Mouse (Mus musculus): ENCODE results near the gene Ttc7.

Gene Ttc7

GRCm38 (mm10) chr17:87315021-87315531 is 32.4 kb downstream of the Ttc7 start:
- peak; percentile 97 to 98 for DNase-seq

GRCm38 (mm10) chr17:87315891-87316763 is 33.4 kb downstream of the Ttc7 start:
- peak; percentile 51 to 57 for DNase-seq

DNA sequence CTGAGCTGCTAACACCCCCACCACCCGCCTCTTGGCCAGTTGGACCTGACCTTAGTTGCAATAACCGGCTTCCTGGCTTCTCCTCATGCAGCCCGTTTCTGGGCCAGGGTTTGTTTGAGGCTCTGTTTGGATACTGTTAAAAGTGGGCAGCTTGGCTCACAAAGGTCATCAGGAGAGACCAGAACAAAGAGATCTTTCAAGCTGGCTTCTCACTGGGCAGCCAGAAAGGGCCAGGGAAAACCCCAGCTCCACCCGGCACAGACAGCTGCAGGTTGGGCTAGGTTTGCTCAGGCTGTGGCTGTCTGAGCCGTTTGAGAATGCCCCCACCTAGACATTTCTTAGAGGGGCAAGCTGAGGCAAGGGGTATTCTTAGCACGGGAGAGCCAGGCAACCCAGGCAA is 34.6 kb downstream of the Ttc7 start:
- no peak for DNase-seq

- DNase-seq: peak; percentile 50 to 68
These were observed 35.3 kb downstream of the Ttc7 start for GRCm38 (mm10) chr17:87317947-87318346.

GRCm38 (mm10) chr17:87321673-87322072 is 39.0 kb downstream of the Ttc7 start:
- DNase-seq: no peak

- DNase-seq: no peak
These were observed 40.5 kb downstream of the Ttc7 start for GRCm38 (mm10) chr17:87323215-87323614.

GRCm38 (mm10) chr17:87325501-87325900 is 42.8 kb downstream of the Ttc7 start:
- peak; percentile 60 to 64 for DNase-seq

- peak in 1 of 2 experiments; percentile 30 for DNase-seq
These were observed 44.3 kb downstream of the Ttc7 start for GRCm38 (mm10) chr17:87326987-87327386.

GRCm38 (mm10) chr17:87327645-87328044 is 45.0 kb downstream of the Ttc7 start:
- no peak for DNase-seq

DNA sequence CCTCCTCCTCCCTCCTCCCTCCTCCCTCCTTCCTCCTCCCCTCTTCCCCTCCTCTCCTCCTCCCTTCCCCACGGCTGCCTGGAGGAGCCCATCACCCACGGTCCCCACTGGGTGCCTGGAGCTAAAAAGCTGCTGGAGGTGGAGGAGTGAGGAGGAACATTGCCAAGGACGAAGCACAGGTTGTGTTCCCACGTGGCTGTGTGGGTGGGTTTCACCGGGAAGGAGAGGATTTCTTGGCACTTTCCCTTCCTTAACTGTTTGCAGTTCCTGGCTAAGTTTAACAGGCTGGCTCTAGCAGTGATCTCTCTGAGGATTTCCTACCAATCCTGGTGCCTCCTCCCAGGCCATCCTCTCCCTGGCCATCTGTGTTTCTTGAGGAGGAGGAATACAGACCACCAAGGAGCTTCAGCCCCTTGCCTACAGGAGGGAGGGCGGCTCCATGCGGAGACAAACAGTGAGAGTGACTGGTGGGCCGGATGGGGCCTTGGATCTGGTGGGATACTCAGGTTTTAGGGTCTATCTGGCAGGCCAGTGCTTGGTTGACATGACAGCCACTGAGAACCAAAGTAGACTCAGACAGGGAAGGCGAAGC is 45.6 kb downstream of the Ttc7 start:
- no peak for DNase-seq

DNA sequence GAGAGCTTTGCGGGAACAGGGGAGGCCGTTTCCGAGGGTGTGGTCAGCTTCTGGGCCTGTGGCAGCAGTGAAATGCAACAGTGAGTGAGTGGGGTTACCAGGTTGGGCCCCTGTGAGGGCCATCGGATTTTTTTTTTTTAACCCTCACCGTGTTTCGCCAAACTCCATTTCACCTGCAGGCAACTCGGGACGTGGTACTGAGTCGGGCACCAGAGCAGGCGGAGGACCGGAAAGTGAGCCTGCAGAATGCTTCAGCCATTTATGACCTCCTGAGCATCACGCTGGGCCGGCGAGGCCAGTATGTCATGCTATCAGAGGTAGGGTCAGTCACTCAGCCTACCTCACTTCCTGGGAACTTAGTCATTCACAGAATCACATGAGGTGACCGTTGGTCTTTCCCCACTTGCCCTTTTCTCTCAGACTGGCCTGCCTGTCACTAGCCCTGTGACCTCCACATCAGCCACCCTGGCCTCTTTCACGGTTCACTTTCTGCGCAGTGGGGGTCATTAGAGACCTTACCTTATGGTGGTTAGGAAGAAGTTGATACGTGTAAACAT is 46.5 kb downstream of the Ttc7 start:
- no peak for DNase-seq

DNA sequence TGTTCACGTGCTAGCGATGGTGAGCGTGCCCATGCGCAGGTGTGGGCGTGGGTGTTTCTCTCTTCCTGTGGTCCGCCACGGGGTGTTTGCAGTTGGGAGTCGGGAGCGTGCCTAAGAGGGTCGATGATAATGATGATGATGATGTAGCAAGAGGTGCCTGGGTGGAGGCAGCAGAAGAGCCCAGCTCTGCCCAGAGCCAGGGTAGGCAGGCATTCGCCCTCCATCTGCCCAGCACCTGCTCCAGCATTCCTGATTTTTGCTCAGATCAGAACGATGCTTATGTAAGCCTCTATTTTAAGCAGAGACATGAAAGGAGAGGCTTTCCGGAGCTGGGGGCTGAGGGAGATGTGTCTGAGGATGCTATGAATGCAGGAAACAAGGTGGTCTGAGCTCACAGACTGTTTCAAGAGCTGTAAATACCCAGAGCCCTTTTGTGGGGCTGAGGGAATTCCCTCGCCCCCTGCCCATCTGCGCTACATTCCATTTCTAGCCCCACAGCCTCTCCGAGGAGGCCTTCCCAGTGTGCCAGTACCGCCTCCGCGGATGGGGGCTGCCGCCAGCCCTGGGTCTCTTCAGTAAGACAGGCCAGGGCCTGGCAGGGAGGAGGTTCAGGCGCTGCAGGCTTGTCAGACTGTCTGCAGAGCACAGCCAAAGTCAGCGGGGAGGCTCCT is 47.7 kb downstream of the Ttc7 start:
- peak; percentile 65 to 71 for DNase-seq

- DNase-seq: peak; percentile 73 to 82
These were observed 48.2 kb downstream of the Ttc7 start for GRCm38 (mm10) chr17:87330921-87331291.

- DNase-seq: peak in 1 of 2 experiments; percentile 55
These were observed 48.9 kb downstream of the Ttc7 start for GRCm38 (mm10) chr17:87331336-87332141.

DNA sequence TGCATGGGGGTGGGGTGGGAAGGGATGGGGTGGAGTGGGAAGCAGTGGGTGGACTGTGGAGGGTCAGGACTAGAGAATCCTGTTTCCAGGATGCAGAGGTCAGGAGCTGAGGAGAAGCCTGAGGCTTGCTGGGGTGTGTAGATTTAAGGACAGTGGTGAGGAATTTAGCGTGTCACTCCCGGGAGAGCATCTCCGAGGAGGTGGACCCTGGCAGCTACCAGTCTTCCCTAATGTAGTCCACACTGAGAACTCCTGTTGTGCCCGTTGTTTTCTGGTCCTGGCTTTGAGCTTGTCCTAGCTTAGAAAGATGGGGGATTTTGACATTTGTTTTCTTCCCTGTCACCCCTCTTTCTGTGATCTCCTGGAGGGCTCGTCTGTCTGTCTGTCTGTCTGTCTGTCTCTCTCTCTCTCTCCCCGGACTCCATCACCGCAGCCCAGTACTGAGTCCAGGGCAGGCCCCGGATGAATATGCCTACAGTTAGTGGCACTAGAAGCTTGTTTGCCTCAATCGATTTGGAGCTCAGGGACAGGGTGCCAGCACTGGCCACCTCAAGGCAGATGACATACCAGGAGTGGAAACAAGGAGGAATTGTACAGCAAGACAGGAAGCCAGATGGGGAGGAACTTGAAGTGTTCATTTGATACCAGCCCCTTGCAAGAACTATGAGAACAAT is 49.6 kb downstream of the Ttc7 start:
- peak; percentile 49 to 65 for DNase-seq

- DNase-seq: no peak
These were observed 50.2 kb downstream of the Ttc7 start for GRCm38 (mm10) chr17:87332887-87333286.

- no peak for DNase-seq
These were observed 51.5 kb downstream of the Ttc7 start for GRCm38 (mm10) chr17:87334162-87334561.

GRCm38 (mm10) chr17:87335152-87335551 is 52.5 kb downstream of the Ttc7 start:
- DNase-seq: no peak

DNA sequence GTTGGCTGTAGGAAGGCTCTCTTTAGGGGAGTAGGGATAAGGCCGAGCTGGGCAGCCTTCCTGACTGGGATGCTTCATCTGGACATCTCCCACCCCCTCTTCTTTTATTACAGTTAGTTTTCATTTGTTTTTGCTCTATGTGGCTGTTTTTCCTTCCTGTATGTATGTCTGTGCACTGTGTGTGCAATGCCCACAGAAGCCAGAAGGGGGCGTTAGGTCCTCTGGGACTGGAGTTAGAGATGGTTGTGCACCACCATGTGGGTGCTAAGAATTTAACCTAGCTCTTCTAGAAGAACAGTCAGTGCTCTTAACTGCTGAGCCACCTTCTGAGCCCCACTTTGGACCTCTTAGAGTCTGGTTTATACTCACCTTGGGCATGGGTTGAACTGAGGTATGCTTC is 53.0 kb downstream of the Ttc7 start:
- DNase-seq: no peak

DNA sequence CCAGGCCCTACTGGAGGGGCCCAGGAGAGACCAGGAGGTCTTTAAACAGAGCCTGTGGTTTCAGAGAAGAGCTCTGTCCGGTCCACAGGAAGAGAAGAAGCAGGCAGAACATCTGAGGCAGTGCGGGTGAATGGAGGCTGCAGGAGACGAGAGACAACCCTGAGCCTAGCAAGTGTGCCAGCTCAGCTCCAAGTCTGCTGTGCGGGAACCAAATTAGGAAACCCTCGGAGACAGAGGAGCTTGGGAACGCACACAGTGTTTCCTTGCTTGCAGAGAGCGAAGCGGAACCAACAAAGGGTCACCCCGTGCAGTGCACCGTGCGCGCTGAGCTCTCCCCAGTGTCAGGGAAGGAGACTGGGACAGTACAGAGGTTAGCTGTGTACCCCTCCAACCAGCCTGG is 54.2 kb downstream of the Ttc7 start:
- DNase-seq: no peak

- no peak for DNase-seq
These were observed 55.0 kb downstream of the Ttc7 start for GRCm38 (mm10) chr17:87337683-87338082.

- peak in 1 of 2 experiments; percentile 46 for DNase-seq
These were observed 56.4 kb downstream of the Ttc7 start for GRCm38 (mm10) chr17:87339122-87339521.
